Mouse (Mus musculus): Measurements from ENCODE around the gene Tmem40. TPM values are rescaled to one million over a fixed set of nuclear protein-coding genes. Genes with fewer than 3 reads are reported as not detected.

Tmem40 gene
- polyA plus RNA-seq, 1 experiment from 2014 or later, result 1.9 TPM

DNA sequence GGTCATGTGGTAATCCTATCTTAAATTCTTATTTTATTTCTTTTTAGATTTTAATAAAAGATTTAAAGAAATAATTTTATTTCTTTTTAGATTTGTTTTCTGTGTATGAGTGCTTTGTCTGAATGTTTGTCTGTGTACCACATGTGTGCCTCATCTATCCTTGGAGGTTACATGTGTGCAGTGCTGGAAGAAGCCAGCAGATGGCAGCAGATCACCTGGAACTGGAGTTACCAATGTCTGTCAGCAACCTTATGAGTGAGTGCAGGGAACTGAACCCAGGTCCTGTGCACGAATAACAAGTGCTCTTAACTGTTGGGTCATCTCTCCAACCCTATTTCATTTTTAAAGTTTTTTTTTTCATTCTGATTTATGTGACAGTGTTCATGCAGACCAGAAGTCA is 35.1 kb downstream of the Tmem40 start:
- Histone ChIP-seq H3K36me3 (ENCODE audit: control insufficient read depth, insufficient read depth, low read length) (no peaks in the 10 kb centered on the region), H3K9me3 (ENCODE audit: control insufficient read depth, low read length) (no peaks in the 10 kb centered on the region), H3K4me3 (ENCODE audit: low read length) (no peak overlapping the region), H3K27ac (ENCODE audit: low read depth, low read length) (no peak overlapping the region), H3K4me2 (ENCODE audit: low read length) (no peak overlapping the region), H3K4me1 (ENCODE audit: control insufficient read depth, insufficient read depth, low read depth, low read length) (no peaks in the 10 kb centered on the region), H3K9ac (ENCODE audit: low read depth, low read length) (no peak overlapping the region), H3K27me3 (replicated peaks; ENCODE audit: control insufficient read depth, insufficient read depth, low read length) (no peaks in the 10 kb centered on the region)
- WGBS, result 74% methylated on average over 1 of the region's 1 CpGs
- no peak for ATAC-seq

DNA sequence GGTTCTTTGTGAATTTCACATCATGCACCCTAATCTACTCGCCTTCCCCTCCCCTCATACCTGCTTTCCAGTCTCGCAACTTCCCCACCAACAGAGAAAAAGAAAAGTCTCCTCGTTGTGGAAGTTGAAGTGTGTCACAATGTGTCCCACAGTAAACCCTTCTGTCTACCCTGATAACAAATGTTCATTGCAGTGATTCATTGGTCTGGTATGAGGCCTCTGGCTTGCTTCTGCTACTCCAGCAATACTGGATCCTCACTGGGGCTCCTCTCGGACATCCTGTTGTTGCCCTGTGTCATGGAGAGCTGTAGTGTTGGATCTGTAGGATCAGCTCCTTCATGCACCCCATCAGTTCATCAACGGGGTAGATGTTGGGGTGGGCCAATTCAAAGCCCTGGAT is 40.0 kb downstream of the Tmem40 start:
- H3K4me3 ChIP-seq (ENCODE audit: low read length), result no peak overlapping the region
- no peaks in the 10 kb centered on the region for H3K27me3 ChIP-seq (replicated peaks; ENCODE audit: control insufficient read depth, insufficient read depth, low read length)
- no peaks in the 10 kb centered on the region for H3K9me3 ChIP-seq (ENCODE audit: control insufficient read depth, low read length)
- no peak overlapping the region for H3K27ac ChIP-seq (ENCODE audit: low read depth, low read length)
- ATAC-seq, result no peak
- peaks cover 4% of the 10 kb centered on the region for H3K4me1 ChIP-seq (ENCODE audit: control insufficient read depth, insufficient read depth, low read depth, low read length)
- H3K9ac ChIP-seq (ENCODE audit: low read depth, low read length), result no peak overlapping the region
- WGBS, result 85% methylated on average over 5 of the region's 5 CpGs
- no peak overlapping the region for H3K4me2 ChIP-seq (ENCODE audit: low read length)
- no peaks in the 10 kb centered on the region for H3K36me3 ChIP-seq (ENCODE audit: control insufficient read depth, insufficient read depth, low read length)

DNA sequence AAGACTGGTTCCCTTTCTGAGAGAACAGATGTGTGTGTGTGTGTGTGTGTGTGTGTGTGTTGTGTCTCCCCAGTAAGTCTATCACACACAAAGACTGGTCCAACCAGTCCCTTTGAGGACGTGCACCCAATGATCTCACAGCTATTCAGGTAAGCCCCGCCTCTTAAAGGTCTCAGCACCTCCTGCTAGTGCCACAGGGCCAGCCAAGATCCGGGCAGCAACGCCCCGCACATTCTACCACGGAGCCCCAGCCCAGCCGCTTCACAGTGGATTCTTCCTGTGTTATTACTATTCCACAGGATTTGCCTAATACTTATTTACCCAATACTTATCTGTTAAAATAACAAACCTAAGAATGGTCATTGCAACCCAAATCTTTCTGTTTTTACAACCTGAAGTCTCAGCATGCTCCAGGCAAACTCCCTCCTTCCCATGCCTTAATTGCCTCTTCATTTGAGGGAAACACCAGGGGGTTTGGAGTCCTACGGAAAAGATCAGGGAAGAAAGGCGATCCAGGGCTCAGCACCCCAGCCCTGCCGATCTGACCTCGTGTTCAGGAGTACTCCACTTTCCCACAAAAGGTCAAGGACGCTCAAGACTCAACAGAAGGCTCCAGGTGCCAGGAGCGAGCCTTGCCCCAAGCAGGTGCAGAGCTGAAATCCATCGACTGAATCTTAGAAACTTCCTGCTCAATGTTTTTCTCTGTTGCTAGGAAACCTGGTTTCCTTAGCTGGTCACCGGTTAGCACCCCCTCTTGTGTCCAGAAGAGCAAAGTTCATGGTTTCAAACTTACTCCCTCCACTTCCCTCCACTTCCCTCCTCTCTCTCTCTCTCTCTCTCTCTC is 44.3 kb downstream of the Tmem40 start:
- Histone ChIP-seq H3K9ac (ENCODE audit: low read depth, low read length) (peak overlapping the region; percentile 31), H3K4me1 (ENCODE audit: control insufficient read depth, insufficient read depth, low read depth, low read length) (peaks cover 9% of the 10 kb centered on the region), H3K27ac (ENCODE audit: low read depth, low read length) (no peak overlapping the region), H3K4me3 (ENCODE audit: low read length) (peak overlapping the region; percentile 24), H3K36me3 (ENCODE audit: control insufficient read depth, insufficient read depth, low read length) (no peaks in the 10 kb centered on the region), H3K27me3 (replicated peaks; ENCODE audit: control insufficient read depth, insufficient read depth, low read length) (no peaks in the 10 kb centered on the region), H3K9me3 (ENCODE audit: control insufficient read depth, low read length) (no peaks in the 10 kb centered on the region), H3K4me2 (ENCODE audit: low read length) (peak overlapping the region; percentile 62)
- 2% methylated on average over 15 of the region's 15 CpGs for WGBS
- ATAC-seq, result peak; percentile 94

DNA sequence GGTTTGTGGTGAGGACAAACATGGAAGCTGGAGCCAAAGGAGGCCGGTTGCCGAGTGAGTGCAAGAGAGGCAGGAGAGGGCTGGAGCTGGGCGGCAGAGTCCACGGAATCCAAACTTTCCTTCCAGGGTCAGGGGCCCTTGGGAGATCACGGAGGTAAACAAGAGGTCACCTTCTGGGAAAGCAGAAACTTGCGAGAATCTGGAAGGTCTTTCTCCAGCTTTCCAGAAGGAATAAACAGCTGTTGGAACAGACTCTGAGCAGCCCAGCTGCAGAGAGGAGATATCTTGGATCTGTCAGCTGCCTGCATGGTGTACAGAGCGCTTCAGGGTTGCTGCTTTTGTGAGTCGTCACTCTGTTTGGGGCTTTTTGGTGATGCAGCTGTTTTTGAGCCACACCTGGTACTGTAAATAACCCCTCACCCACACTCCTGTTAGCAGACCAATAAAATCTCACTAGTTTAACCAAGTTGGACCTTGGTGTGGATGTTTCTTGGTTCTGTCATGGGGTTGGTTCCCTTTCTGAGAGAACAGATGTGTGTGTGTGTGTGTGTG is 45.0 kb downstream of the Tmem40 start:
- Histone ChIP-seq H3K4me3 (ENCODE audit: low read length) (peak overlapping the region; percentile 24), H3K36me3 (ENCODE audit: control insufficient read depth, insufficient read depth, low read length) (no peaks in the 10 kb centered on the region), H3K9ac (ENCODE audit: low read depth, low read length) (no peak overlapping the region; the same call in 1 of the 2 replicates), H3K4me2 (ENCODE audit: low read length) (peak overlapping the region; percentile 62), H3K4me1 (ENCODE audit: control insufficient read depth, insufficient read depth, low read depth, low read length) (peaks cover 9% of the 10 kb centered on the region), H3K27ac (ENCODE audit: low read depth, low read length) (no peak overlapping the region), H3K27me3 (replicated peaks; ENCODE audit: control insufficient read depth, insufficient read depth, low read length) (no peaks in the 10 kb centered on the region), H3K9me3 (ENCODE audit: control insufficient read depth, low read length) (no peaks in the 10 kb centered on the region)
- peak; percentile 66 for ATAC-seq
- WGBS, result 16% methylated on average over 8 of the region's 8 CpGs

DNA sequence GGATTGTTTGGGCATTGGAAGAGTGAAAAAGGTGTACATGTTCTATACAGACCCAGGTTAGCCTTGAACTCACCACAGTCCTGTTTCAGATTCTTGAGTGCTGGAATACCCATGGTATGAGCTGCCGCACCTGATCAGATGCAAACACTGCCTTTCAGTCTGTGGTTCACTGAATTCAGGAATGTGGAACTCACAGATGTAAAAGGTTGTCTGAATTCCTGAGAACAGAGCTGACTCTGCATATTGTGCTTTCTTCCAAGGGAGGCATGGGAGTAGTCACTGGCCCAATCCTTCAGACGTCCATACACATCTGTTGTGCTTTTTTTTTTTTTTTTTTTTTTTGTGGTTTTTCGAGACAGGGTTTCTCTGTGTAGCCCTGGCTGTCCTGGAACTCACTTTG is 50.9 kb downstream of the Tmem40 start:
- Histone ChIP-seq H3K4me1 (ENCODE audit: control insufficient read depth, insufficient read depth, low read depth, low read length) (no peaks in the 10 kb centered on the region), H3K27me3 (replicated peaks; ENCODE audit: control insufficient read depth, insufficient read depth, low read length) (no peaks in the 10 kb centered on the region), H3K27ac (ENCODE audit: low read depth, low read length) (no peak overlapping the region), H3K4me2 (ENCODE audit: low read length) (no peak overlapping the region), H3K9me3 (ENCODE audit: control insufficient read depth, low read length) (0 out of 2 replicates have a peak, but pooled peaks cover 2% of the 10 kb centered on the region), H3K9ac (ENCODE audit: low read depth, low read length) (no peak overlapping the region), H3K4me3 (ENCODE audit: low read length) (no peak overlapping the region), H3K36me3 (ENCODE audit: control insufficient read depth, insufficient read depth, low read length) (no peaks in the 10 kb centered on the region)
- 87% methylated on average over 2 of the region's 3 CpGs for WGBS
- no peak for ATAC-seq

DNA sequence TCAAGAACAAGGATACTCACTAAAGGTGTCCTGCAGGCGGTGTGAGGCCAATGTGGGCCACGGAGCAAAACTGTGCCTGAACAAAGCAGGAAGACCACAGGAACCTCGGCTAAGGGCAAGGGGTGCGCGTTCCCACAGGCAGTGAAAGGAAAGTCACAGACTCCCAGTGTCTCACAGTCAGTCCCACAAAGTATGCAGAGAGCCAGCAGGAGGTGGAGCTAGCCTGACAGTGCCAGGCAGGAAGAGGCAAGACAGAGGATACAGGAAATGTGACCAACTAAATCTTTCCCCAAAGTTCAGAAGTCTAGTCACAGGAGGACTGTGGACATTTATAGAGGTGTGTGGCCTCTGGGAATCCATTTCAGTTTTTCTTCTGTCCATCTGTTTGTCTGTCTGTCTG is 59.3 kb downstream of the Tmem40 start:
- H3K4me2 ChIP-seq (ENCODE audit: low read length), result no peak overlapping the region
- WGBS, result 74% methylated on average over 5 of the region's 5 CpGs
- no peak overlapping the region for H3K27ac ChIP-seq (ENCODE audit: low read depth, low read length)
- H3K36me3 ChIP-seq (ENCODE audit: control insufficient read depth, insufficient read depth, low read length), result no peaks in the 10 kb centered on the region
- H3K4me3 ChIP-seq (ENCODE audit: low read length), result no peak overlapping the region
- ATAC-seq, result no peak
- H3K9ac ChIP-seq (ENCODE audit: low read depth, low read length), result no peak overlapping the region
- H3K9me3 ChIP-seq (ENCODE audit: control insufficient read depth, low read length), result no peaks in the 10 kb centered on the region
- H3K4me1 ChIP-seq (ENCODE audit: control insufficient read depth, insufficient read depth, low read depth, low read length), result no peaks in the 10 kb centered on the region
- no peaks in the 10 kb centered on the region for H3K27me3 ChIP-seq (replicated peaks; ENCODE audit: control insufficient read depth, insufficient read depth, low read length)

DNA sequence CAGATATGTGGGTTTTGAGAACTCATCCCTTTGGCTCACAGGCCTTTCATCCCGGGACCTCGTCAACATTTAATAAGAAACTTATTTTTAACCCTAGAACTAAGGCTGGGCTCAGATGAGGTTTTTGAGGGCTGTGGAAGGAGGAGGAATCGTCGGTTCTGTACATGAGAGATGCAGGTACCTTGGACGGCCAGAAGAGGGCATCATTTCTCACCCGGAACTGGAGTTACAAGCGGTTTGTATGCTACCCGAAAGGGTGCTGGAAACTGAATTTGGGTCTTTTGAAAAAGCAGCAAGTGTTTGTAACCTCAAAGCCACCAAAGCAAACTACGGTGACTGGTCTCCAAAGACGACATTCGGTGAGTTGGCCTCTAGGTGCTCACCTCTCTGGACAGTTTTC is 60.9 kb downstream of the Tmem40 start:
- Histone ChIP-seq H3K4me3 (ENCODE audit: low read length) (no peak overlapping the region), H3K4me2 (ENCODE audit: low read length) (no peak overlapping the region), H3K9me3 (ENCODE audit: control insufficient read depth, low read length) (no peaks in the 10 kb centered on the region), H3K4me1 (ENCODE audit: control insufficient read depth, insufficient read depth, low read depth, low read length) (no peaks in the 10 kb centered on the region), H3K27ac (ENCODE audit: low read depth, low read length) (no peak overlapping the region), H3K9ac (ENCODE audit: low read depth, low read length) (no peak overlapping the region), H3K27me3 (replicated peaks; ENCODE audit: control insufficient read depth, insufficient read depth, low read length) (no peaks in the 10 kb centered on the region), H3K36me3 (ENCODE audit: control insufficient read depth, insufficient read depth, low read length) (no peaks in the 10 kb centered on the region)
- 54% methylated on average over 11 of the region's 11 CpGs for WGBS
- ATAC-seq, result no peak

DNA sequence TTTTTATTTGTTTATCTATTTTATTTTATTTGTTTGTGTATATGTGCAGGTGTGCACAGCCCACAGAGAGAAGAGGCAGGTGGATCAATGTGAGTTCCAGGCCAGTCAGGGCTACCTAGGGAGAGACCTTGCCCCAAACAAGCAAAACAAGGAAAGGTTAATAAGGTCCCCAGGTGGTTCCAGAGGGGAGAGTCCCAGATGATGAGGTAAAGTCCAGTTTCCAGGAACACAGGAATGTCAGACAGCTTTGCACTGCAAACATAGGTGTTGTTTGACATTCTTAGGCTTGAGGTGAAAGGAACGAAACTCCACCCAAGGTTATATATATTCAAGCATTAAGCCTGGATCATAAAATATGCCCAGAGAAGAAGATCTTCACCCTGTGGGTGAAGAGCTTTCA is 61.4 kb downstream of the Tmem40 start:
- no peak for ATAC-seq
- Histone ChIP-seq H3K27ac (ENCODE audit: low read depth, low read length) (no peak overlapping the region), H3K9me3 (ENCODE audit: control insufficient read depth, low read length) (no peaks in the 10 kb centered on the region), H3K4me2 (ENCODE audit: low read length) (no peak overlapping the region), H3K4me1 (ENCODE audit: control insufficient read depth, insufficient read depth, low read depth, low read length) (no peaks in the 10 kb centered on the region), H3K4me3 (ENCODE audit: low read length) (no peak overlapping the region), H3K9ac (ENCODE audit: low read depth, low read length) (no peak overlapping the region), H3K27me3 (replicated peaks; ENCODE audit: control insufficient read depth, insufficient read depth, low read length) (no peaks in the 10 kb centered on the region), H3K36me3 (ENCODE audit: control insufficient read depth, insufficient read depth, low read length) (no peaks in the 10 kb centered on the region)
- 85% methylated on average over 1 of the region's 1 CpGs for WGBS

DNA sequence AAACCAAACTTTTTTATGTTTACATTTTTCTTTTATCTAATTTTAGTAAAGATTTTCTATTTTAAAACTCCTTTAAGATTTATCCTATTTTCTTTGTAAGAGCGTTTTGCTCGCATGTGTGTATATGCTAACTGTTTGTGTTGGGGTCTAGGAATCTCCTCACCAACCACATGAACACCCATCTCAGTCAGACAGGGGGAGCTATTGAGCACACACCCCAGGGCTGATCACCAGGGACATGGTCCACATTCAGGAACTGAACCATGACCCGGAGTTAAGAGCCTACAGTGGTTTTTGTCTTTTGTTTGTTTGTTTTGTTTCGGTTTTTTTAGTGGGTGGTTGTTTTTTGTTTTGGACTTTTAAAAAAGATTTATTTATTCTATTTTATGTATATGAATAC is 63.5 kb downstream of the Tmem40 start:
- Histone ChIP-seq H3K9me3 (ENCODE audit: control insufficient read depth, low read length) (no peaks in the 10 kb centered on the region), H3K27me3 (replicated peaks; ENCODE audit: control insufficient read depth, insufficient read depth, low read length) (no peaks in the 10 kb centered on the region), H3K4me3 (ENCODE audit: low read length) (no peak overlapping the region), H3K4me2 (ENCODE audit: low read length) (no peak overlapping the region), H3K36me3 (ENCODE audit: control insufficient read depth, insufficient read depth, low read length) (no peaks in the 10 kb centered on the region), H3K27ac (ENCODE audit: low read depth, low read length) (no peak overlapping the region), H3K9ac (ENCODE audit: low read depth, low read length) (no peak overlapping the region), H3K4me1 (ENCODE audit: control insufficient read depth, insufficient read depth, low read depth, low read length) (no peaks in the 10 kb centered on the region)
- WGBS, result 84% methylated on average over 4 of the region's 4 CpGs
- ATAC-seq, result no peak
